Mouse (Mus musculus) brown adipose tissue, adult 24 weeks (tissue): Measurements from ENCODE around the gene Gm21887. TPM values are rescaled to one million over a fixed set of nuclear protein-coding genes. Genes with fewer than 3 reads are reported as not detected.
A peak's percentile ranks its signal among the peaks of the same experiment; 100 is the strongest.
"Not testable (repeated sequence)": the region's sequence is repeated elsewhere in the genome, so short reads cannot be mapped to it uniquely, and the experiment has no call there.

Experiments
- H3K27ac ChIP-seq: fragments of 200-500 bp; replicated peaks from 2 replicates; pipeline ENCODE4 v1.5.1; 2012; ENCODE audit warnings: low read depth, mild to moderate bottlenecking, low read length
- H3K4me1 ChIP-seq: fragments of 200-500 bp; 2 replicates; pipeline ENCODE4 v1.6.1; 2012; ENCODE audit warnings: low read length, mixed read lengths; ENCODE audit not compliant: control insufficient read depth, insufficient read depth, insufficient read length
- H3K4me3 ChIP-seq: fragments of 200-500 bp; 2 replicates; pipeline ENCODE4 v1.5.1; 2012; ENCODE audit warnings: low read depth, mild to moderate bottlenecking, low read length, moderate library complexity; ENCODE audit not compliant: insufficient read depth
- polyA plus RNA-seq: library from polyadenylated mRNA; stranded (reverse); fragments of >200 nt; gene quantifications from 2 replicates; pipeline ENCODE4 v1.2.4, GENCODE M21; 2012; ENCODE audit not compliant: missing spikeins, insufficient read depth, insufficient read length

Gm21887 gene
- polyA plus RNA-seq, 1 experiment = 19.2 TPM

DNA sequence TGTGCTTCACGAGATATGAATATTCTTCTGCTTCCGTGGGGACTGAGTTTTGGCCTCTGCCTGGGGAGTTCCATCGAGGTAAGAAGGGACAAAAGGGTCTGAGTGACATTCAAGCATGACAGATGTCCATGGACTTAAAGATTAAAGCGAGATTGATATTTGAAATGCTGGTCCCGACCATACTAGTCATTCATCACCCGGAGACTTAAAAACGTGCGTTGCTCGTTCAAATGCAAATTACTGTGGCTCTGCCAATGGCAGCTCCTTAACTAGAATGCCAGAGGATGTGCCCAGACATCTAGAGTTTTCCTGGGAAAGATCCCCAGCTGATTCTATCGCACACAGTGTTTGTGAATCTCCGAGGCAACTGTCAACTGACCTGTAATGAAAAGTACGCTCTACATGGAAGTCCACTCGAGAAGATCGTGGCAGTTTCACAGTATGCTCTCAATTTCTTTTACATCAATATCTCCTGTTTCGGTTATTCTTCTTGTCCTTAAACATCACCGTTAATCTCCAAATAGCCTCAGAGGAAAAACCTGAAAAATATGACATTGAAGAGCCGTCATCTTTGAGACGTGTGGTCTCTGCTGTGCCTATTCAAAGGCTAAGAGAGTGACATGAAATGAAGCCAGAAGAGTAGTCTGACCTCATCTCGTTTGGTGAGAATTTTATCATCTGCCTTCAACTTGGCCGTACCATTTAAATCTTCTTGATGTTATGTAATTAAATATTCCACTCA, 29.8 kb upstream of the Gm21887 start:
- H3K4me1 ChIP-seq = not testable (repeated sequence)
- Histone ChIP-seq H3K27ac (peak overlapping the region; percentile 9; the same call in 1 of the 2 replicates), H3K4me3 (peak overlapping the region; percentile 4; the same call in 1 of the 2 replicates)

DNA sequence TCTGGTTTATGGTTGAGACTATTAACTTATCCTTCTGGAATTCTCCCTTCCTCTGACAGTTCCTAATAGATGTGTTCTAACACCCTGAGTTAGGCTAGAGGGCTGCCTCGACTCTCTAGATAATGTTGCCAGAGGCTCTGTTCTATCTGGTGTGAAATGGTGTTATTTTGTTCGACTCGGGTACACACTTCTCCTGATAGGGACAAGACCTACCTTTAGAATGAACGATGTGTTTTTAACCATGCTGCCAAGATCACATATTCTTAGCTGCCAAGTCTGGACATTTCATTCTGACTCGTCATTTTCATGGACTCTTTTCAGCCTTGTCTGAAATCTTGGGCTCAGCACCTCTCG, 29.3 kb upstream of the Gm21887 start:
- H3K4me1 ChIP-seq = not testable (repeated sequence)
- peak overlapping the region; percentile 58 for H3K27ac ChIP-seq
- H3K4me3 ChIP-seq = peak overlapping the region; percentile 0; the same call in 1 of the 2 replicates

DNA sequence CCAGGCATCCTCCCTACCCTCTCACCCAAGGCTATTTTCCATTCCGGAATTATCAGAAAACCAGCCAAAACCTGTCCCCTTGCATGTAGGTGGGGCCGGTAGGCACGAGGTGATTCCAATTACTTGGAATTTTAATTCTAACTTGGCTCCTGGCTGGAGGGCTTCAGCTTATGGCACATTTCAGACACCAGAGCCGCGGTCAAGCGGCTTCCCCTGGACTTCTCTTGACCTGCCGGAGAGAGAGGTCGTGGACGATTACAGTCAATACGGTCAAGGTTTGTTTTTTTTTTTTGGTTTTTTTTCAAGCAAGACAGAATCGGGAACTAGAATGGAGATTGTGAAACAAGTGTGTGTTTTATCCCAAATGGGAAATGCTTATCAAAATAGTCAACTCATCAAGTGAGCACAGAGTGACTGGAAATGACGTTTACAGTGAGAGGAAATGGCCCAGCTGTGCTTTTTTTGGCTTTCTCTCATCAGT, 28.6 kb upstream of the Gm21887 start:
- Histone ChIP-seq H3K27ac (peak overlapping the region; percentile 58), H3K4me1 (no peaks in the 10 kb centered on the region), H3K4me3 (peak overlapping the region; percentile 6)

DNA sequence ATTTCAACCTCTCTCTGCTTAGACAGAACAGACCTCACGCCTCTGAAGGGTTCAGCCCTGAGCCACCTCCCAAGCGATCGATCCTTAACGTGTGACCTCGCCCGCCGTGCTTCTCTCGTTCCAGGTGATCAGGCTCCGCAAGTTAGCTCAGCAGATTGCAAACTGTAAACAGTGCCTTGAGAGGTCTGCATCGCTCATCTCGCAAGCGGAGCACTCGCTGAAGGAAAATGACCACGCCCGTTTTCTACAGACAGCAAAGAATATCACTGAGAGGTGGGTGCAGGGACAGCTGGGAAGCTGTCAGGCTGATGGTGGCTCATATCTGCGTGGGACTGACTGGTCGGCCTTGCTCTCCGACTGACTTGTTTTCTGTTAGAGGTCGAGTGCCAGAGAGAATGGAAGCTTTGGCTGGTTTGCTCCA, 27.7 kb upstream of the Gm21887 start:
- not testable (repeated sequence) for H3K4me1 ChIP-seq, H3K4me3 ChIP-seq
- H3K27ac ChIP-seq = peak overlapping the region; percentile 1; the same call in 1 of the 2 replicates

DNA sequence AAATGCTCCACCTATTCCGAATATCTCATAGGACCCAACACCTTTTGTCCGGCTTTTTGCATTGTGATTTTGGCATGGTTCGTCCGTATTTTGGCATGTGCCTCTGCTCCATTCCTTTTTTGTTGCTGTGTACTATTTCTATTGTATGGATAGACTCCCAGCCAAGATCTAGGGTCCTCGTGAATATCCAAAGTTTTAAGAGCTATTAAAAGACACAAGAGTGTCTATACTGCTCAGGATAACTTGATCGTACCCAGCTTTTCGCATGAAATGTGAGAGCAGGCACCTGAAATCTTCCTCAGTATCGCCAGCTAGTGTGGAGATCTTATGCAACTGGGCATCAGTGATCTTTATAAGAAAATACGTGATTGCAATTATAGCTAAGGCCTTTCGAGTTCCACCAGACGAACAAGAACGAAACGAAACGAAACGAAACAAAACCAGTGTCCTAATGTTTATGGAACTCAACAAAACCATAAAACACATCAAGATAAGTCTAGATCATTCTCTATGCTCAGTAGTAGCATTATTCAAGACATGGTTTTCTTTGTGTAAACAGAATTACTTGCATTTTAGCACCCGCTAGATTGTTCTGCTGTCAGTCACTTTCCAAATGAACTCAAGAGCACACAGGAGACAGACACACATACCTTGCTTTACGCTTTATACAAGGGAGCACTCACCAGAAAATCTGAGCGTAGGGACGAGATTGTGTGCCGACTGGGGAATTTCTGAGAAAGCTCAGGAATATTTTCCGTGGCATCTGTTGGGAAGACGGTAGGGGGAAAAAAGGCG, 26.7 kb upstream of the Gm21887 start:
- not testable (repeated sequence) for H3K4me1 ChIP-seq, H3K27ac ChIP-seq, H3K4me3 ChIP-seq

DNA sequence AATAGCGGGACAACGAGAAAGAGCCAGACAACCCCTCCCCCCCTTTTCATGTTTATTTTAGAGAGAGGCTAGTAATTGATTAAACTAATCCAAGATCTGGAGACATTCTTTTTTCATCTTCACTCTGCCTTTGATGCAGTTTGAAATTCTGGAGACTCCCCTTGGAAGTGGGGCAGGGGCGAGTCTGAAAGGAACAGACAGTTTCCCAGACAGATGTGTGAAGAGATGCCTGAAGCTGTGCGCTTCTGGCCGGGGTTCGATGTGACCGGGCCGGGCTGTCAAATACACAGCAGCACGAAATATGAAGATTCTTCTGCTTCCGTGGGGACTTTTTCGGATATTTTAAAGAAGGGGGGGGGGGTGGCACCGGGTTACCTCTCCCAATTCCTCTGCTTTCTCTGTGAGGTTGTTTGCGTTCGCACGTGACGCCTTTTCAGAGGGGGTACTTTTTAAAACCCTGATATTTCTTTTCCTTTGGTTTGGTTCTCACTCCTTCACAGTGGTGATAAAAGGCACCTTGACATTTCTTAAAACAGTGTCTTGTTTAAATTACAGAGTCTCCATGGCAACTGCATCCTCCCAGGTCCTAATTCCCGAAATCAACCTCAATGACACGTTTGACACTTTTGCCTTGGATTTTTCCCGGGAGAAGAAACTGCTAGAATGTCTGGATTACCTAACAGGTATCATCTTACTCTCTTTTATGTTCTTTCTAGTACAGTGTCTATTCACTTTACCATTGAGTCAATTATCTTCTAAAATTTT, 25.9 kb upstream of the Gm21887 start:
- H3K4me3 ChIP-seq, H3K4me1 ChIP-seq, H3K27ac ChIP-seq: not testable (repeated sequence)

DNA sequence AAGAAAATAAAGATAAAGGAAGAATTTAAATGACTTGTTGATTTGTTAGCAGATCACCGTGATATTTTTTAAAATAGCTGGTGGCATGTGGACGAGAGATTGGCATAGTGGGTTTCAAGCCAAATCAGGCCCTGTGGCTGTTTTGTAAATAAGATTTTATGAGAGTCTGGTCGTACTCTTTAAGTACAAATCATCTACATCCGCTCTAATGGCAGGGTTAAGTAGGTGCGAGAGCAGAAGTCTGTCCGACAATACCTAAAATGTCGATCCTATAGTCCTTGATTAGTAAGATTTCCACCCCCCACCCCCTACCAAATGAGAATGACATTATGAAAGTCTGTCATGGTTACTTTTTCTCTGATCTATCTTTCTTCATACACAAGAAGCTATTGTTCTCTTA, 25.1 kb upstream of the Gm21887 start:
- H3K27ac ChIP-seq, H3K4me3 ChIP-seq, H3K4me1 ChIP-seq: not testable (repeated sequence)

DNA sequence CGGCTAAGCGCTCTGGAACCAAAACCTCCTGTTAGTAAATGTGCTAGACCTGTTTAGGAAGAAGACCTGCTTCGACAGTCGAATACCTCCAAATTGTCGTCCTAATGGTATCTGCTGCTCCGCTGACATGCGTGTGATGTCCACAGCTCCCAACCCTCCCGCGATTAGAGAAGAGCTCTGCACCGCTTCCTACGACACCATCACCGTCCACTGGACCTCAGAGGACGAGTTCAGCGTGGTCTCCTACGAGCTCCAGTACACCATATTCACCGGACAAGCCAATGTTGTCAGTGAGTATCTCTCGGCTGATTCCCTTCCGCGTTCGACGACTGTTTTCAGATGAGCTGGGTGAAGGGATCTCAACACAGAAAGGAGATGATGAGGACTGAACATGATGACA, 24.6 kb upstream of the Gm21887 start:
- not testable (repeated sequence) for H3K4me3 ChIP-seq, H3K27ac ChIP-seq, H3K4me1 ChIP-seq

DNA sequence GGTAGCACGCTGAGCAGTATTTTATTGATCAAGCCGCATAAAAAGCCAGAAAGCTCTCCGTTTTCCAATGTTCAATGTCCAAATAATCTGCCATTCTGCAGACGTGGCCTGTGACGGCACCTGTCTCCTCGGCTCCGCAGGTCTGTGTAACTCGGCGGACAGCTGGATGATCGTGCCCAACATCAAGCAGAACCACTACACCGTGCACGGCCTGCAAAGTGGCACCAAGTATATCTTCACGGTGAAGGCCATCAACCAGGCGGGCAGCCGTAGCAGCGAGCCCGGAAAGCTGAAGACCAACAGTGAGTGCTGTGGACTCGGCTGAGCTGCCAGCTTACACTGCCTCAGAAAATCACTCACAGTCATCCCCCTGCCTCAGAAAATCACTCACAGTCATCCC, 23.7 kb upstream of the Gm21887 start:
- not testable (repeated sequence) for H3K27ac ChIP-seq, H3K4me3 ChIP-seq, H3K4me1 ChIP-seq

DNA sequence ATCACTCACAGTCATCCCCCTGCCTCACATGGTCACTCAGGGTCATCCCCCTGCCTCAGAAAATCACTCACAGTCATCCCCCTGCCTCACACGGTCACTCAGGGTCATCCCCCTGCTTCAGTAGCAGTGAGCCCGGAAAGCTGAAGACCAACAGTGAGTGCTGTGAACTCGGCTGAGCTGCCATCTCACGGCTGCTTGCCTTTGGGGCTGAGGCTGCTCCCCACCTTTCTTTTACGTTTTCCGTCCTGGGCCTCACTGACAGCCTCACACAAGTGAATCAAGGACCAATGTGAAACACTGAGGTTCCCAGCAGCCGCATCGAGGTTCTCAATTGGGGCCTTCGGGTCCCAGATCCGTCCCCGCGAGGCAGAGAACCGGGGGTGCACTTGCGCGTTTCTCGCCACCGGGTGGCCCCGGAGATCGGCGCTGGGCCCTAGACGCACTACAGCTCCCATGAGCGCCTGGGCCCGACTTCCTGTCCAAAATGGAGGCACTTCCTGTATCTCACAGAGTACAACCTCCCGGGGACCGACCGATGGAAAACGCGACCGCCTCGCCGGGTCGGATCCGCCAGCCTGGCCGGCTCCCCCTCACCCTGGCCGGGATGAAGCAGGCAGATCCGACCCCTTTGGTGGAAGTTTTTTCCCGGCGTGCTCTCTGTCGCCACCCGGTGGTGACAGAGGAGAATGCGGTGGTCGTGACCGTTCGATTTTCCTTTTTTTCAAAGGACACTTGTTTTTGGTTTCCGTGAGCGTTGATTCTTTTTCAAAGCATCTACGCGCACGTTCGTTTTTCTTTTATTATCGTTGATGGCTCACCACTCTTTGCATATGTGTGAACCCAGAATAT, 22.7 kb upstream of the Gm21887 start:
- Histone ChIP-seq H3K27ac (peak overlapping the region; percentile 13), H3K4me3 (peak overlapping the region; percentile 43)
- not testable (repeated sequence) for H3K4me1 ChIP-seq

DNA sequence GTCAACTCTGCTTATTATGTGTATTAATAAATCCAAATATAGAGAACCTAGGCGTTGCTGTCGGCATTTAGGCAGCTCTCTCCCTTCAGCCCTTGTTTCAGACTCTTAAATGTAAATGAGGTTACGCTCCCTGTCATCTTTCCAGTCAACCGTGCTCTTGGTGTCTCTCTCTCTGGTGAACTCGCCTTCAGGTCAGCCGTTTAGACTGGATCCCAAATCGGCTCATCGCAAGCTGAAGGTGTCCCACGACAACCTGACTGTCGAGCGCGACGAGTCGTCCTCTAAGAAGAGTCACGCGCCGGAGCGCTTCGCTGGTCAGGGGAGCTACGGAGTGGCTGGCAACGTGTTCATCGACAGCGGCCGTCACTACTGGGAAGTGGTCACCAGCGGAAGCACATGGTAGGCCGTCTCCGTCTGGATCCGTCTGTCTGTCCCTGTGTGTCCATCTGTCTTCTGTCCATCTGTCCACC, 22.1 kb upstream of the Gm21887 start:
- H3K4me3 ChIP-seq, H3K27ac ChIP-seq, H3K4me1 ChIP-seq: not testable (repeated sequence)

DNA sequence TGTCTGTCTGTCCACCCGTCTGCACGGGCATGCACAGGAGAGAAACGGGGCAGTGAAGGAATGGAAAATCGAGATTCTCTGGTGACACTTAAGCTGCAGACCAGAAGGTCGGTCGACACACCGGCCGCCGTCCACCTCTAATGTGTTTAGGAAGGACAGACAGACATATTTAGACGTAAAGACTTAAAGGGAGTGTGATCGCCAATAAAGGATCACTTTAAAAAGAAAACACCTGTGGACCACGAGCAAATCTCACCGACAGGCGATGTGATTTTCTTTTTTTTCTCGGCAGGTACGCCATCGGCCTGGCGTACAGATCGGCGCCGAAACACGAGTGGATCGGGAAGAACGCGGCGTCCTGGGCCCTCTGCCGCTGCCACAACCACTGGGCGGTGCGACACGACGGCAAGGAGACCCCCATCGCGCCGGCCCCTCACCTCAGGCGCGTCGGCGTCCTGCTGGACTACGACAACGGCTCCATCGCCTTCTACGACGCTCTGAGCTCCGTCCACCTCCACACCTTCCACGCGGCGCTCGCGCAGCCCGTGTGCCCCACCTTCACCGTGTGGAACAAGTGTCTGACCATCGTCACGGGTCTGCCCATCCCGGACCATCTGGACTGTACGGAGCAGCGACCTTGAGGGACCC, 20.8 kb upstream of the Gm21887 start:
- H3K4me3 ChIP-seq, H3K4me1 ChIP-seq, H3K27ac ChIP-seq: not testable (repeated sequence)

DNA sequence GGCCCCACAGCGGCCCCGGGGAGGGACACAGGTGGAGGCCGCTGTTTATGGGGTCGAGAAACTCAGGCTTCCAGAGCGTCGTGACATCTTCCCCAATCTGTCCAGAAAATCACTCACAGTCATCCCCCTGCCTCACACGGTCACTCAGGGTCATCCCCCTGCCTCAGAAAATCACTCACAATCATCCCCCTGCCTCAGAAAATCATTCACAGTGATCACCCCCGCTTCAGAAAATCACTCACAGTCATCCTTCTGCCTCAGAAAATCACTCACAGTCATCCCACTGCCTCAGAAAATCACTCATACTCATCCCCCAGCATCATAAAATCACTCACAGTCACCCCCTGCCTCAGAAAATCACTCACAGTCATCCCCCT, 20.3 kb upstream of the Gm21887 start:
- H3K4me1 ChIP-seq, H3K4me3 ChIP-seq, H3K27ac ChIP-seq: not testable (repeated sequence)
